Mouse (Mus musculus) hindlimb bud, embryonic 11.5 days (tissue): ENCODE measurements around the gene Gsta2.
"Not testable (repeated sequence)": the region's sequence is repeated elsewhere in the genome, so short reads cannot be mapped to it uniquely, and the experiment has no call there.

Source experiments
- DNase-seq: peaks from one replicate; pipeline ENCODE4 v3.0.0-alpha.2; 2012; ENCODE audit warnings: low read depth, low spot score; ENCODE audit errors: extremely low spot score

Gsta2 gene

DNA sequence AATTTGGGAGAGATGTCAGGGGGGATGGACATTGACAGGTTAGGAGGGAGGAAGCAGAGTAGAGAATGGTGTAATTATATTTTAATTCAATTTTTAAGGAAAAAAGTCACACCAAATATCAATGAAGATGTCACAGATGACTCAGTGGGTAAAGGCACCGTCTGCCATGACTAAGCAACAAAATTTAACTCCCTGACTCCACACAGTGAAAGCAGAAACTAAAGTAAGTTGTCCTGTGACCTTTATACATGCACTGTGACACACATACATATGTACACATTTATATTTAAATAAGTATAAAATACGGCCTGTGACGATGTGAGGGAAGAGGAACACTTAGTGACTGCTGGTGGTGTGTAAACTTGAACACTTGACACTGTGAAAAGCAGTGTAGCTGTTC, 47.5 kb downstream of the Gsta2 start:
- DNase-seq: not testable (repeated sequence)

DNA sequence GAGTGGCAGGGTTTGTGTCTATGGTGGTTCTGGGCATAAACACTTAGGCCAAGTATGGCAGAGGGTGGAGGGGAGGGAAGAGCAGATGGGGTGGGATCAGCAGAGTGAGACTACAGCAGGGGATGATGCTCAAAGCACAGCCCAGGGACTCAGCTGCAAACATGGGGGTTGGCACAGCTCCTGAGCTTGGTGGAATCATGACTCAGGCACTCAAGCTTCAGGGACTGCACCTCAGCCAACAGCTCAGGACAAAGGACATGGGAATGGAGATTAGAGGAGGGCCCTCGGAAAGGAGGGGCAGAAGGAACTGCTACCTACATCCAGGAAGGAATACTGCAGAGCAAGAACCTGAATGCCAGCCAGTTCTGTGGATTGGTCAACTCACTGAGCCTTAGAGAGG, 56.4 kb downstream of the Gsta2 start:
- DNase-seq: not testable (repeated sequence)

GRCm38 (mm10) chr9:78298232-78298631, 57.4 kb downstream of the Gsta2 start:
- no peak for DNase-seq

GRCm38 (mm10) chr9:78296089-78296488, 59.5 kb downstream of the Gsta2 start:
- DNase-seq: peak; percentile 30

DNA sequence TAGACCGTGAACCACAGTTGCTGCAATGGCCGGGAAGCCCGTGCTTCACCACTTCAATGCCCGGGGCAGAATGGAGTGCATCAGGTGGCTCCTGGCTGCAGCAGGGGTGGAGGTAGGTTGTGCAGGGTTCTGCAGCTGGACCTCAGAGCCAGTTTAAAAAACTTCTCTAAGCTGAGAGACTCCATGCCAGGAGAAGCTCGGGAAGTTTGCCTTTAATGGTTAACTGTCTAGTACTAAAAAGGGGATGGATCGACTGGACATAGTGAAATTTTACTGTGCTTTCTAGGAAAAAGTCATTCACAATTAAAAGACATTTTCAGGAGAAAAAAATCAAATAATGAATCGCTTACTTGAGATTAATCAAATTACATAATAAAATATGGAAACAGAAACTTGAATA, 60.8 kb downstream of the Gsta2 start:
- DNase-seq: not testable (repeated sequence)

- DNase-seq: not testable (repeated sequence)
Observed at GRCm38 (mm10) chr9:78293683-78294082, 61.9 kb downstream of the Gsta2 start.

GRCm38 (mm10) chr9:78292462-78292861, 63.1 kb downstream of the Gsta2 start:
- not testable (repeated sequence) for DNase-seq

DNA sequence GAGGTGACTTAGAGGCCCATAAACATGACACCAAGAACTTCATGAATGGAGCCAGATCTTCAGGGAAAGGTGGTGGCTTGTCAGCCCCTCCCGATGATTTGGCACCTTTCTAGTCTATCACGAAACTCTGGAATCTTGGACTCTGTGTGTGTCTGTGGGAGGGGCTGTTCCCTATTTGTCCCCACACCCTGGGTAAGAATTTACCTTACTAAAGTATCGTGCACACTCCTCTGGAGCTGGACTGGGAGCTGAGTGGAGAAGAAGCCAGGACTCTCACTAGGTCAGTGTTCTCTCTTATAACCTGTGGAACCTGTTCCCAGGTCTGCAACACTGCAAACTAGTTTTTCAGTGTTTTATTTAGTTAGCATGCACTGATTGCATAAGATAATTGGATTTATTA, 65.9 kb downstream of the Gsta2 start, which contains the start of gene Gm10639:
Gm10639 (plus strand) TSS at position 201 of the 400 bp plus-strand sequence.
- DNase-seq: not testable (repeated sequence)

- not testable (repeated sequence) for DNase-seq
Observed at GRCm38 (mm10) chr9:78289063-78289462, 66.5 kb downstream of the Gsta2 start.

GRCm38 (mm10) chr9:78282002-78282711, 73.4 kb downstream of the Gsta2 start:
- DNase-seq: not testable (repeated sequence)
